Mouse (Mus musculus) layer of hippocampus, postnatal 36 days (tissue): ENCODE results near the gene Gkn1. TPM values are rescaled to one million over a fixed set of nuclear protein-coding genes. Genes with fewer than 3 reads are reported as not detected.

Experiments used
- DNase-seq, 2 experiments: peaks; one replicate each; pipeline ENCODE4 v3.0.0; 2022
- total RNA-seq, 2 experiments: library from RNA; stranded (reverse); gene quantifications; 2 replicates each; pipeline ENCODE4 v1.2.3; 2021

The Gkn1 gene
- total RNA-seq = not detected

- no peak for DNase-seq
Measured at GRCm38 (mm10) chr6:87350829-87351228, at the start of gene Gkn1. Gene Gkn1, minus strand, starts transcription at chr6:87350942.

GRCm38 (mm10) chr6:87399886-87400566, 49.3 kb upstream of the Gkn1 start:
- no peak for DNase-seq

GRCm38 (mm10) chr6:87399137-87399536, 48.4 kb upstream of the Gkn1 start:
- DNase-seq = peak; percentile 51 to 65

- no peak for DNase-seq
Measured at GRCm38 (mm10) chr6:87394783-87395182, 44.0 kb upstream of the Gkn1 start.

GRCm38 (mm10) chr6:87393466-87394205, 42.9 kb upstream of the Gkn1 start:
- no peak for DNase-seq

GRCm38 (mm10) chr6:87389455-87389989, 38.8 kb upstream of the Gkn1 start:
- no peak for DNase-seq

- DNase-seq = no peak
Measured at GRCm38 (mm10) chr6:87388877-87389276, 38.1 kb upstream of the Gkn1 start, which contains the start of gene Gkn3. Gene Gkn3, minus strand, starts transcription at chr6:87388935.

- no peak for DNase-seq
Measured at GRCm38 (mm10) chr6:87386681-87387080, 35.9 kb upstream of the Gkn1 start.

GRCm38 (mm10) chr6:87386203-87386602, 35.5 kb upstream of the Gkn1 start:
- DNase-seq = peak; percentile 20 to 52

GRCm38 (mm10) chr6:87384761-87385160, 34.0 kb upstream of the Gkn1 start:
- DNase-seq = no peak

GRCm38 (mm10) chr6:87383926-87384691, 33.4 kb upstream of the Gkn1 start:
- no peak for DNase-seq

- DNase-seq = no peak
Measured at GRCm38 (mm10) chr6:87373057-87373456, 22.3 kb upstream of the Gkn1 start, which contains the start of gene Gkn2. Gene Gkn2, plus strand, starts transcription at chr6:87373357.

GRCm38 (mm10) chr6:87369223-87369622, 18.5 kb upstream of the Gkn1 start:
- no peak for DNase-seq

GRCm38 (mm10) chr6:87354441-87354840, 3.7 kb upstream of the Gkn1 start:
- DNase-seq = no peak

GRCm38 (mm10) chr6:87335935-87336295, 14.8 kb downstream of the Gkn1 start:
- DNase-seq = no peak

- peak; percentile 50 to 64 for DNase-seq
Measured at GRCm38 (mm10) chr6:87335091-87335934, 15.4 kb downstream of the Gkn1 start, which contains the start of gene Antxr1. Gene Antxr1, minus strand, starts transcription at chr6:87335821.

GRCm38 (mm10) chr6:87334361-87335090, 16.2 kb downstream of the Gkn1 start:
- no peak for DNase-seq

GRCm38 (mm10) chr6:87332380-87332779, 18.4 kb downstream of the Gkn1 start:
- no peak for DNase-seq

GRCm38 (mm10) chr6:87328265-87329173, 22.2 kb downstream of the Gkn1 start:
- DNase-seq = no peak

- no peak for DNase-seq
Measured at GRCm38 (mm10) chr6:87326932-87327331, 23.8 kb downstream of the Gkn1 start.
